Mouse (Mus musculus) thymus, postnatal 25 days (tissue): ENCODE results near the gene Ppp2r5c.

ENCODE experiments used
- DNase-seq: peaks from one replicate; pipeline ENCODE4 v3.0.0; 2022

Ppp2r5c gene

DNA sequence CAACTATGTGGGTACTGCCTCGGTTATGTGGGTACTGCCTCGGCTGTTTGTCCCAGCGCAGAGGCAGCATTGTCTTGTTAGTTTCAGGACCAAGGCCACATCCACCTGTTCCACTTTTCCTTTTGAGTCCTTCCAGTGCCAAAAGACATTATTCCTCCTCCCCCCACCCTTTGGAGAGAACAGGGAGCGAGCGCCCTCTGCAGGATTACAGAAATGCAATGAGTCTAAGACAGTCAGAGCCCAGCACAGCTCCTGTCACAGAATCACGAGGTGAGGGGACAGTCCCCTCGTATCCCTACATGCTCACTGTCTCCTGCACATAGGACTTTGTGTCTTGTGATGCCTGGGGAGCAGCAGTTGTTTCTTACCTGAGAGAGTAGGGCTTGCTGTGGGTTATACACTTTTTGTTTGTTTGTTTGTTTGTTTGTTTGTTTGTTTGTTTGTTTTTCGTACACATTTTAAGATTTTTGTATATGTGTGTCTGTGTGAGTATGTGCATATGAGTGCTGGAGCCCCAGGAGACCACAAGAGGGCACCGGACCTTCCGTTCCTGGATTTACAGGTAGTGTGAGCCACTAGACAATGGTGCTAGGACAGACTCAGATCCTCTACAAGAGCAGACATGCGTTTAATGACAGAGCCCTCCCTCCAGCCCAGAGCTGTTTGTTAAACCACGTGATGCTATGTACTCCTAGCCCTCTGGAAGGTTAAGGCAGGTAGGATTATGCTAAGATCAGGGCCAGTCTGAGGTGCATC is 43.2 kb downstream of the Ppp2r5c start:
- DNase-seq: no peak

DNA sequence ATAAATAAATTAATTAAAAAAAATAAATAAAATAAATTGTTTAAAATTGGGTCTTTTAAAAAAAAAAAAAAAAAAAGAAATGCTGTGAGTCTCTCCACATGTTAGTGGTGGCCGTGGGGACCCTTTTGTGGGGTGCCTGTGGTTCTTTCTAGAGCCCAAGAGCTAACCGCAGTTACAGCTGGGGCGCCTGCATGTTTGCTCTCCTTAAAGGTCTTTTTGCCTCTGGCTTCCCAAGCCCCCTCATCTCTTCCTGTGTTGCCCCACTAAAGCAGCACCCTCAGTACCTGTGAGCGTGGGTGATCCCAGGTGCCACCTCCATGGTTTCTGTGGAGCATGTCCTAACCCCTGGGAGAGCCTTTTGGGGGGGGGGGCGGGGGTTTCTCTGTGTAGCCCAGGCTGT is 45.5 kb downstream of the Ppp2r5c start:
- peak; percentile 82 for DNase-seq

- no peak for DNase-seq
Observed at GRCm38 (mm10) chr12:110493597-110494369, 46.9 kb downstream of the Ppp2r5c start.

DNA sequence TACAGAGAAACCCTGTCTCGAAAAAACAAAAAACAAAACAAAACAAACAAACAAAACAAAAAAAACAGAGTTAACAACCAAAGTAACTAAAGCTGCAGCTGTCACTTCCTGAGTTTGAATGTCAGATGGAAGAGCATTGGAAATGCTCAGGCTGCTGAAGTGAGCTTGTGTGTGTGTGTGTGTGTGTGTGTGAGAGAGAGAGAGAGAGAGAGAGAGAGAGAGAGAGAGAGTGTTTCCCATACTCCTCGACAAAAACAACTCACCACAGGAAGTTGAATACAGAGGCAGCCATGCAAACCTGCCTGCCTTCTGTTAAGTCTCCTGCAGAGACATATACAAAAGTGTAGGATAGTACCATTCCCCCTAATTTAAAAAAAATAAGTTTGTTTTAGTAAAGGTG is 47.9 kb downstream of the Ppp2r5c start:
- DNase-seq: no peak

DNA sequence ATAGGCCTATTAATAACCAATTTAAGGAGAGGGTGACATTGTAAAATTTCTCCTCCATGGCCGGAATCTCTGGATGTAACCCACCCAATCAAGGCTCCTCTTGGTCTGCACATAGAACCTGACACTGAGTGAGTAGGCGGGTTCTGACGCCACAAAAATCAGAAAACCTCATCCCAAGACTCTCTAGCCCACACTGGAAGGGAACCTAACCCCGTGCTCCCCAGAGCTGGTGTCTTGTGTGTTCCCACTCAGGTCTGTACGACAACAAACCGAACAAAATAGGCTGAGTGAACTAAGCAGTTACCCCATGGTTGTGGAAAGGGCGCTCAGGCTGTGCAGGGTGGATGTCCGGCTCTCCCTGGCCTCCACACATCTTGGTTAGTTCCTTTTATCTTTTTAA is 48.3 kb downstream of the Ppp2r5c start:
- no peak for DNase-seq

- no peak for DNase-seq
Observed at GRCm38 (mm10) chr12:110496016-110496415, 49.1 kb downstream of the Ppp2r5c start.

DNA sequence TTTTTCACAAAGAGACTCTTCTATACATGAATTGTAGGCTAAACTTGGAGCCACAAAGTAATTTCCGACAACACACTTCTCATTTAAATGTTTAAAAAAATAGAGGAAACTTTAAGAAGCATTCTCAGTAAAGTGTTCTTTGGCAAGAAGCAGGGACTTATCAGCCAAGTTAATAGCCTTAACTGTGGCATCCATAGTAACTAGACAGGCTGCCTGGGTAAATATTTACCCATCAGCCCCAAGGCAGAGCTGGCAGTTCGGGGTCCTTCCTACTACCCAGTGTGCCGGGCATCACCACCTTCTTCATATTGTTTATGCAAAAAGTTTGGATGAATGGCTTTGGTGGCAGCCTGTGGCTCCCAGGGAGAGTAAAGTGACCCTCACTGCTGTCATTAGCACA is 50.1 kb downstream of the Ppp2r5c start:
- DNase-seq: no peak

DNA sequence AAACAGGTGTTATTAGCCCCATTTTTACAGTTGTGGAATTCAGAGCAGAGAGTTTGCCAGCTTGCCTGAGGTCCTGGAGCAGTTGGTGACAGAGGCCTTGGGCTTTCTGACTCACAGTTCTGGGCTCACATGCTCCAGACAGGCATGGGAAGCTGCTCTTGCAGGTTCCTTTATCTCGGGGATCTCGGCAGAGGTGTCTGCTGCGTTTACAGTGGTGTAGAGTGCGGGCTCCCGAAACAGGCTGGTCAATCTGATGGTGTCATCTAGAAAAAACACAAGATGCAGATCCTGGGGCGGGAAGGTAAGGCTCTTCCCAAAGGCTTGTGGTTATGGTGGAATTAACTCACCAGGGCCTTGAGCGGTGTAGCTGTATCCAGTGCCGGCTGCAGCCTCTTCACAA is 50.6 kb downstream of the Ppp2r5c start:
- DNase-seq: no peak

- DNase-seq: no peak
Observed at GRCm38 (mm10) chr12:110498283-110499224, 51.6 kb downstream of the Ppp2r5c start.

DNA sequence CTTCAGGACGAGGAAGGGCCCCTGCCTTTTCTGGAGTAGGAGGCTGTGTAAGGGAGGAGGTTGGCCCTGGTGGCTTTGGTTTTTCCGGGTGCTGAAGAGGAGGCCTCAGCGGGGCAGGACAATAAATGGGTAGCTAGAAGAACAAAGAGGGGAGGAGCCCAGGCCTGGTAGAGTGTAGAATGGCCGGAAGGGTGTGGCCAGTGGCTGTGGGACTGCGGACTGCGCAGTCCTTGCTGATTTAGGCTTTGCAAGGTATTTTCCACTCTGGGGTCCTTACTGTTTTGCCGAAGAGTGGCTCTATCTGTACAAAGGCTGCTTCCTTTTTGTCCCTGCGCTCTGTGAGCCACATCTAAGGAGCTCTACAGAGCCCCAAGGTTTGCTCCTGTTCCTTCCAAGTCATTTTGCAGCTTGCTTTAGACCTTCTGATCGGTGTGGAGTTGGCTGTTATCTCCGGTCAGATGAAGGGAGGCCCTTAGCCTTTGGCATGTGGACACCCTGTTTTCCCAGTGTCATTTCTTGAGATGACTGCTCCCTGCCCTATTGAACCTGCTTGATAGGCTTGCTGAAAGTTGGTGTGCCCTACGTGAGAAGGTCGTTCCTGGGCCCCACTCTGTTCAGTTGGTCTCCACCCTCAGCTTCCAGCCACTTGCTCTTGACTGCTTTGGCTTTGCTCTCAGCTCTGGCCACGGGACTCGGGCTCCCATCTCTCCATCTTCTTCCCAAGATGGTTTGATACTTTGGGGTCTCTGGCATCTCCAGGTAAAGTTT is 52.5 kb downstream of the Ppp2r5c start:
- DNase-seq: no peak

GRCm38 (mm10) chr12:110500095-110500494 is 53.2 kb downstream of the Ppp2r5c start:
- DNase-seq: no peak

- no peak for DNase-seq
Observed at GRCm38 (mm10) chr12:110503406-110504144, 56.7 kb downstream of the Ppp2r5c start.

DNA sequence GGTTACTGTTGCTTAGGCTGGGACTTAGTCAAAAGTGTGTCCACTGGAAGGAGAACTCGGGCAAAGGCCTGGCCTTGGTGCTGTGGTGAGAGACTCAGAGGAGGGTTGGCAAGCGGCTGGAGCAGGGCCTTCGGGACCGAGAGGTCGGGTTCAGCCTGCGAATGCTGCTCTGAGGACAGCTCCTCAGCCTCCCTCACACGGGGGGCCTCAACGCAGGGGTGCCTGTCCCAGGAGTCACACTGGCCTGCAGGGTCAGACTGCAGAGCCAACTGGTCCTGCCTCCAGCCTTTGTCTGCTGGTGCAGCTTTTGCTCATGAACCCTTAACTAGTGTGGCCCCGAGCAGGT is 57.2 kb downstream of the Ppp2r5c start:
- no peak for DNase-seq

DNA sequence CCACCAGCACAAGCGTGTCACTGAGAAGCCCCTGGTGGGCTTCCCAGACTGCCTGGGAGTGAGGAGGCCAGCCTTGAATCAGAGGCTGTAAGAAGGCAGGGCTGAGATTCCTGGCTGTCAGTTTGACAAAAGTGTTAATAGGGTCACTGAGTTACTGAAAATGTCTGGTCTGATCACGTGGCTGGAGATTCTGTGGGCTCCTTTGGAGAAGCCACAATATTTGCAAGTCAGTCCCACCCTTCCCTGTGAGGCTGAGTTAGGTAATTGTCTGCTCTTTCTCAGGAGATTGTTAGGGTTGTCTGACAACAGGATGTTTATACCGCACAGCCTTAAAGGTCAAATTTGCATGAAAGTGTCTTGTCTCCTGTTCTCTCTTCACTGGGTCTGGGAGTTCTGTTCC is 57.9 kb downstream of the Ppp2r5c start:
- DNase-seq: no peak

GRCm38 (mm10) chr12:110506046-110506445 is 59.1 kb downstream of the Ppp2r5c start:
- no peak for DNase-seq

- DNase-seq: no peak
Observed at GRCm38 (mm10) chr12:110507714-110508297, 60.9 kb downstream of the Ppp2r5c start.

DNA sequence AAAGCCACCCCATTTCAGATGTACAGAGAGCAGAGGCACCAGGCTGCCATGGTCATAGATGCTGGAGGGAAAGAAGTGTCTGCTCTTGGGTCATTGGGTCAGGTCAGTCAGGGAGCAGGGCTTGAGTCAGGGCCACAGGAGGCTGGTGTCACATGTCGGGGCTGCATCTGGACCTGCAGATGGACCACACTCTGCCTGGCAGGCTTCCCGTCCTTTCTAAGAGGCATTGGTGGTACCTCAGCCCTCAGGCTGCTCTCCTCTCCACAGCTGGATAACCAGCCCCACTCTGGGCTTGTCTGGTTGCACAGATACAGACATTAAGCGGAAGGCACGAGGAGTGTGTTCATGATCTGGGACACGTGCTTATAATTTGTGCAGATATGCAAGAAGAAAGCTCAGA is 61.8 kb downstream of the Ppp2r5c start:
- no peak for DNase-seq

DNA sequence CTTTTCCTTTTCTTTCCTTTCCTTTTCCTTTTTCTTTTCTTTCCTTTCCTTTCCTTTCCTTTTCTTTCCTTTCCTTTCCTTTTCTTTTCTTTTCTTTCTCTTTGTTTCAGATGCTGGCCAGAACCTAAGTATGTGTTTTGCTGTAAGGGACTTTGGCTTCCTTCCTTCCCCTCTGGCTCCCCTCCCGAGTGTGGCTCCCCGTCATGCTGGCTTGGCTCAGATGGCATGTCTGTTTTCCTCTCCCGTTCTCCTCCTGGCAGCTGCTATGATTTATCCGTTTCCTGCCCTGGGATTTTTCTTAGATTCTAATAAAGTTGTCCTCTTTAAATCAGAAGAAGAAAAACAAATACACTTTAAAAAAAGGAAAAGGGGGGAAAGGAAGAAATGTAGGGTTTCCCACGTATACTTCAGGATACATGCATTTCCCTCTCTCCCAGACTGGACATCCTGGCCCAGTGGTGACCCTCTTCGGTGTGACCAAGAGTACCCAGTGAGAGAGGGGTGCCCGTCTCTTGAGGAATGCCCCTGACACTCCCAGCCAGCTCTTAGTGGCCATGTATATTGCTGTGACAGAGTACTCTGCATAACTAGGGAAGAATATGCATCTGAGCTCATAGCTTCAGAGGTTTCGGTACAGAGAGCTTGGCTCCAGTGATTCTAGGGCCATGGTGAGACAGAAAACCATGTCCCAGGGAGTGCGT is 63.4 kb downstream of the Ppp2r5c start:
- DNase-seq: no peak

GRCm38 (mm10) chr12:110511201-110511600 is 64.3 kb downstream of the Ppp2r5c start:
- DNase-seq: no peak

DNA sequence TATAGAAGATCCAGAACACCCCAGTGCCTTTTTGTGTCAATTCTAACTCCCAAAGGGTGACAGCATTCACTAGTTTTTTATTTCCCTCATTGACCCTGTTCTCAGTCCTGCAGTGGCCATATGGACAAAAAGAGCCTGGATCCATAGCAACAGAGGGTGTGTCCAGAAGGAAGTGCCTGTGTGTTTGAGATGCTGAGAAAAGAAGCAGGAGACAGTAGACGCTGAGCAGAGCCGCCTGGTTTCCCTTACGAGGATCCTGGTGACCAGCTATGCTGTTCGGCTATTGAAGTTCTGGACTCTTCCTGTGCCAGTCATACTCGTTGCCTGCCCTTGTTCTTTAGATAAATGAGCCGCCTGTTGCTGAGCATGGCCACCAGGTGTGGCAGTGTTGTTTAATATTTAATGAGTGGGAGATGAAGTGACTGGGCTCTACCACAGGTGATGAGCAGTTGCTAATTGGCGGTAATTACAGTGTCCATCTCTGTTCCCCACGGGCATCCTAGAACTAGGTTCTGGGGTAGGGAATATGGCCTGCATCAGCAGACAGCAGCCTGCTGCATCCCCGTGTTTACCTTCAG is 65.0 kb downstream of the Ppp2r5c start:
- no peak for DNase-seq
